Mouse (Mus musculus) spleen, embryonic (tissue): Measurements from ENCODE around the gene Igsf21.

Experiments used
- CTCF ChIA-PET: fragments of 350-600 bp; sonication (Branson Sonifier 250); formaldehyde crosslinking; loops from one replicate; lab custom pipeline; 2022; lab: Charles Lee

Gene Igsf21

GRCm38 (mm10) chr4:140053042-140053441 lies 193.5 kb downstream of the Igsf21 start:
- CTCF ChIA-PET: no interaction called here

GRCm38 (mm10) chr4:140052575-140052974 lies 194.0 kb downstream of the Igsf21 start:
- CTCF ChIA-PET: no interaction called here

GRCm38 (mm10) chr4:140047807-140048362 lies 198.7 kb downstream of the Igsf21 start:
- CTCF ChIA-PET: no interaction called here

GRCm38 (mm10) chr4:140043953-140044352 lies 202.6 kb downstream of the Igsf21 start:
- CTCF ChIA-PET: no interaction called here

GRCm38 (mm10) chr4:140038586-140039411 lies 207.8 kb downstream of the Igsf21 start:
- CTCF ChIA-PET: no interaction called here

- CTCF ChIA-PET: no interaction called here
Observed at GRCm38 (mm10) chr4:140037784-140038387, 208.7 kb downstream of the Igsf21 start.

GRCm38 (mm10) chr4:140035232-140035631 lies 211.4 kb downstream of the Igsf21 start:
- CTCF ChIA-PET: no interaction called here

GRCm38 (mm10) chr4:140033394-140033793 lies 213.2 kb downstream of the Igsf21 start:
- CTCF ChIA-PET: no interaction called here

GRCm38 (mm10) chr4:140030415-140030814 lies 216.2 kb downstream of the Igsf21 start:
- CTCF ChIA-PET: no interaction called here

- CTCF ChIA-PET: no interaction called here
Observed at GRCm38 (mm10) chr4:140030040-140030386, 216.6 kb downstream of the Igsf21 start.

- CTCF ChIA-PET: no interaction called here
Observed at GRCm38 (mm10) chr4:140029324-140030039, 217.1 kb downstream of the Igsf21 start.

- CTCF ChIA-PET: no interaction called here
Observed at GRCm38 (mm10) chr4:140023833-140024232, 222.8 kb downstream of the Igsf21 start.

GRCm38 (mm10) chr4:140015916-140016315 lies 230.7 kb downstream of the Igsf21 start:
- CTCF ChIA-PET: no interaction called here

- CTCF ChIA-PET: no interaction called here
Observed at GRCm38 (mm10) chr4:140010728-140011470, 235.7 kb downstream of the Igsf21 start.

- CTCF ChIA-PET: interaction anchor here (0.6 kb wide), 1 partner anchor 54 kb away, joined by 4 read pairs; no protein-coding TSS in a partner anchor
Observed at GRCm38 (mm10) chr4:140004932-140005331, 241.7 kb downstream of the Igsf21 start.

GRCm38 (mm10) chr4:140004170-140004569 lies 242.4 kb downstream of the Igsf21 start:
- CTCF ChIA-PET: no interaction called here

- CTCF ChIA-PET: no interaction called here
Observed at GRCm38 (mm10) chr4:140002069-140002468, 244.5 kb downstream of the Igsf21 start.

- CTCF ChIA-PET: no interaction called here
Observed at GRCm38 (mm10) chr4:140000911-140001310, 245.7 kb downstream of the Igsf21 start.

GRCm38 (mm10) chr4:139999033-139999432 lies 247.6 kb downstream of the Igsf21 start:
- CTCF ChIA-PET: no interaction called here

- CTCF ChIA-PET: no interaction called here
Observed at GRCm38 (mm10) chr4:139995659-139996058, 250.9 kb downstream of the Igsf21 start.

- CTCF ChIA-PET: no interaction called here
Observed at GRCm38 (mm10) chr4:139993111-139993755, 253.4 kb downstream of the Igsf21 start.
